Mouse (Mus musculus): ENCODE results near the gene Arnt. TPM values are rescaled to one million over a fixed set of nuclear protein-coding genes. Genes with fewer than 3 reads are reported as not detected.
"Not testable (repeated sequence)": the region's sequence is repeated elsewhere in the genome, so short reads cannot be mapped to it uniquely, and the experiment has no call there.

Gene Arnt
- polyA plus RNA-seq, 1 experiment from 2014 or later: 18.4 TPM

DNA sequence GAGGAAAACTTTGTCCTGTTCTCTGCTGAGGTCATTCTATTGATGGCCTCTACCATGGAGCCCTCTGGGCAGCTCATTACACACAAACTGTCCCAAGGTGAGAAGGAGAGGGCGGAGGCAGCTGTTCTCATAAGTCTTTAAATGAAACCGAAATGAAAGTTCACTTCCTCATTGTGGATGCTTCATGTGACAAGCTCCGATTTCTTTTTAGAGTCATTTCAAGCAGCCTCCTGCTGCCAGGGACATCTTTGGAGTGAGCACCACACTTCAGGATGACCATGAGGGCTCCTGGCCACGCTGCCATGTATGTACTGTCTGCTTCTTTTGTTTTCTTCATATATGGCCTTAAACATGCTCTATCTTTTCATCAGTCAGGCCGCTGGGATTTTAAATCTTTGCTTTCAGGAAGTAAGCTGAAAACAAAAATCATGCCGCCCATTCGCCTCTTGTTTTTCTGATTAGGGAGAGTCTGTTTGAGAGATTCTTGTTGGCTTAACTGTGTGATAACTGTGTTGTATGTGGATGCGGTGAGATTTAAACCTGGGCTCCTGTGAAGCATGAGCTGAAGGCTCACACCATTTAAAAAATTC is 92.5 kb downstream of the Arnt start, which contains the start of gene Ctss:
Gene Ctss (plus strand): TSS at position 165 of the 590 bp plus-strand sequence.
- no peaks in the 10 kb centered on the region for H3K36me3 ChIP-seq (ENCODE audit: control insufficient read depth, insufficient read depth, low read length)
- WGBS: 91% methylated on average over 8 of the region's 8 CpGs
- no peak within 1 kb of the TSS for H3K9ac ChIP-seq (ENCODE audit: low read depth, low read length)
- H3K4me3 ChIP-seq (ENCODE audit: low read depth, low read length): no peak within 1 kb of the TSS
- H3K27ac ChIP-seq (ENCODE audit: low read length): no peak within 1 kb of the TSS
- no peaks in the 10 kb centered on the region for H3K27me3 ChIP-seq (ENCODE audit: control insufficient read depth, insufficient read depth, low read depth, low read length)
- ATAC-seq: no peak
- no peak within 1 kb of the TSS for H3K4me2 ChIP-seq (ENCODE audit: low read length)
- no peaks in the 10 kb centered on the region for H3K4me1 ChIP-seq (ENCODE audit: control insufficient read depth, insufficient read depth, low read length)
- H3K9me3 ChIP-seq (replicated peaks; ENCODE audit: control insufficient read depth, low read length, poor library complexity, severe bottlenecking): no peaks in the 10 kb centered on the region

DNA sequence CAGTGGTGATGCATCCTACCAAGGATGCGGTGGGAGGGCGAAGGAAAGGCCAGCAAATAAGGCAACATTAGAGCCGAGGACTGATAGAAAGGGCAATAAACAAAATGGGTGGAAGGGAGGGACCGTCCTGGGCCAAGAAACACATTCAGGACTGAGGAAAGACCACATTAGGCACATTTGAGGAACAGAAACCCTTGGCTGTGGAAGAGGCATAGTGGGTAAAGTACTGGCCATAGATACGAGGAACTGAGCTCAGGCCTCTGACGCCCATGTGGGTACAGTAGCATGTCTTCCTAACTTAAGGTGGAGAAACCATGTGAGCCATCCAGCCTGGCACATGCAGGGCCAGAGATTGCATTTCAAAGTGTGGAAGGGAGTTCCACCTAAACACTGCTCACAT is 95.6 kb downstream of the Arnt start:
- no peaks in the 10 kb centered on the region for H3K36me3 ChIP-seq (ENCODE audit: control insufficient read depth, insufficient read depth, low read length)
- no peak overlapping the region for H3K4me2 ChIP-seq (ENCODE audit: low read length)
- no peak overlapping the region for H3K4me3 ChIP-seq (ENCODE audit: low read depth, low read length)
- no peak overlapping the region for H3K9ac ChIP-seq (ENCODE audit: low read depth, low read length)
- H3K27me3 ChIP-seq (ENCODE audit: control insufficient read depth, insufficient read depth, low read depth, low read length): no peaks in the 10 kb centered on the region
- no peaks in the 10 kb centered on the region for H3K9me3 ChIP-seq (replicated peaks; ENCODE audit: control insufficient read depth, low read length, poor library complexity, severe bottlenecking)
- H3K4me1 ChIP-seq (ENCODE audit: control insufficient read depth, insufficient read depth, low read length): no peaks in the 10 kb centered on the region
- ATAC-seq: no peak
- H3K27ac ChIP-seq (ENCODE audit: low read length): no peak overlapping the region
- WGBS: 90% methylated on average over 6 of the region's 6 CpGs

DNA sequence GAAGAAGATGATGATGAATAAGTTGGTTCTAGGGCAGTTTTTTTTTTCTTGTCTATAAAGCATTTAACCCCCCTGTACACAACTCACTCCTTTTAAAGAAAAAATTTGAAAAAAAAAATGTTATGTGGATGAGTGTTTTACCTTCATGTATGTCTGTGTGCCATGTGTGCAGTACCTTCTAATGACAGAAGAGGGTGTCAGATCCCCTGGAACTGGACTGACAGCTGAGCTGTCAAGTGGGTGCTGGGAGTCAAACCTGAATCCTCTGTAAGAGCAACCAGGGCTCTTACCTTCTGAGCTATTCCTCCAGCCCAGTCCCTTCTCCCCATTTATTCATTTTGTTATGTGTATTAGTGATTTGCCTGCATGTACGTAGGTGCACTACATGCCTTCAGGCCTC is 96.8 kb downstream of the Arnt start:
- Histone ChIP-seq H3K36me3 (ENCODE audit: control insufficient read depth, insufficient read depth, low read length) (no peaks in the 10 kb centered on the region), H3K4me3 (ENCODE audit: low read depth, low read length) (no peak overlapping the region), H3K9ac (ENCODE audit: low read depth, low read length) (no peak overlapping the region), H3K27ac (ENCODE audit: low read length) (no peak overlapping the region), H3K27me3 (ENCODE audit: control insufficient read depth, insufficient read depth, low read depth, low read length) (no peaks in the 10 kb centered on the region), H3K4me2 (ENCODE audit: low read length) (no peak overlapping the region), H3K4me1 (ENCODE audit: control insufficient read depth, insufficient read depth, low read length) (no peaks in the 10 kb centered on the region), H3K9me3 (replicated peaks; ENCODE audit: control insufficient read depth, low read length, poor library complexity, severe bottlenecking) (no peaks in the 10 kb centered on the region)
- WGBS: 94% methylated on average over 1 of the region's 1 CpGs
- no peak for ATAC-seq

DNA sequence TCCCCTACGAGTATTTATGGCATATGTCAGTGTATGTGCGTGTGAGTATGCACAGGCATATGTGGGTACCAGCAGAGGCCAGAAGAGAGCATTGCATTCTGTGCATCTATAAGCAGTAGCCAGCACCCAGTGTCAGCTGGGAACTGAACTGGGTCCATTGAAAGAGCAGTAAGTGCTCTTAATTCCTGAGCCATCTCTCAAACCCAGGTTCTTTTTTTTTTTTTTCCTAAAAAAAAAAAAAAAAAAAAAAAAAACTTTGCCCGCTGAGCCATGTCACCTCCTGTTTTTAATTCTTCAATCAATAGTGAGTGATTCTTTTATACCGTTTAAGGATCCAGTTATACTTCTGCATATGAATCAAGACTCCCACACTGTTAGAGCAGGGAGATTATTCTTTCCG is 99.2 kb downstream of the Arnt start:
- no peak overlapping the region for H3K4me3 ChIP-seq (ENCODE audit: low read depth, low read length)
- 90% methylated on average over 5 of the region's 5 CpGs for WGBS
- no peaks in the 10 kb centered on the region for H3K9me3 ChIP-seq (replicated peaks; ENCODE audit: control insufficient read depth, low read length, poor library complexity, severe bottlenecking)
- no peak overlapping the region for H3K27ac ChIP-seq (ENCODE audit: low read length)
- H3K4me2 ChIP-seq (ENCODE audit: low read length): no peak overlapping the region
- no peaks in the 10 kb centered on the region for H3K4me1 ChIP-seq (ENCODE audit: control insufficient read depth, insufficient read depth, low read length)
- no peaks in the 10 kb centered on the region for H3K36me3 ChIP-seq (ENCODE audit: control insufficient read depth, insufficient read depth, low read length)
- no peaks in the 10 kb centered on the region for H3K27me3 ChIP-seq (ENCODE audit: control insufficient read depth, insufficient read depth, low read depth, low read length)
- ATAC-seq: no peak
- H3K9ac ChIP-seq (ENCODE audit: low read depth, low read length): no peak overlapping the region

DNA sequence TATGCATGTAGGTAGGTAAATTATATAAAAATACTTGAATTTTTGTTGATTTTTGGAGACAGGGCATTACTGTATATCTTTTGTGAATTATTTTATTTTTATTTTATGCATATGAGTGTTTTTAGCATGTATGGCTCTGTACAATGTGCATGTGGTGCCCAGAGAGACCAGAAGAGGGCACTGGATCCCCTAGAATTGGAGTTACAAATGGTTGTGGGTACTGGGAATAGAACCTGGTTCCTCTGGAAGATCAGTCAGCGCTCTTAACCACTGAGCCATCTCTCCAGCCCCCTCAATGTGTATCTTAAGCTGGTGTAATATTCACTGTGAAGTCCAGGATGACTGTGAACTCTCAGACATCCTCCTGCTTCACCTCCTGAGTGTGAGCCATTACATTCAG is 100.7 kb downstream of the Arnt start:
- H3K4me3 ChIP-seq (ENCODE audit: low read depth, low read length): no peak overlapping the region
- no peak overlapping the region for H3K9ac ChIP-seq (ENCODE audit: low read depth, low read length)
- H3K4me1 ChIP-seq (ENCODE audit: control insufficient read depth, insufficient read depth, low read length): no peaks in the 10 kb centered on the region
- no peak overlapping the region for H3K27ac ChIP-seq (ENCODE audit: low read length)
- 95% methylated on average over 1 of the region's 1 CpGs for WGBS
- H3K4me2 ChIP-seq (ENCODE audit: low read length): no peak overlapping the region
- ATAC-seq: no peak
- H3K27me3 ChIP-seq (ENCODE audit: control insufficient read depth, insufficient read depth, low read depth, low read length): no peaks in the 10 kb centered on the region
- no peaks in the 10 kb centered on the region for H3K36me3 ChIP-seq (ENCODE audit: control insufficient read depth, insufficient read depth, low read length)
- no peaks in the 10 kb centered on the region for H3K9me3 ChIP-seq (replicated peaks; ENCODE audit: control insufficient read depth, low read length, poor library complexity, severe bottlenecking)

DNA sequence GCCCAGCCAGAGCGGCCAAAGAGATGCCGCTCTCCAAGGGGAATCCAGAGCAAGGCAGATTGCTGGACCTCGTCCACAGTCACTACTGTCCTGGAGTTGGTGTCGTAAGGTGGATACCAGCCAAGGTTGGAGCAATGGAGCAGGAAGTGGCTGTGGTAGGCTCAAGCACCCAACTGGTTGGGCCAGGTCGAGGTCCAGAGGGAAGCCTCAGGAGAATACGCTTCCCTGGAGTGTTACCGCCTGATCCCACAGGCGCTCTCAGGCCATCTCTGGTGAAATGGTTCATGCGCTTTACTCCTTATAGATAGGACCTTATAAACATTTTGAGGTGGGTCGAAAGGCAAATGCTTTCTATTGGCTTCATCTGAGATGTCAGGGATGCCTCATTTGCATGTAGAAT is 104.7 kb downstream of the Arnt start:
- Histone ChIP-seq H3K9ac (ENCODE audit: low read depth, low read length) (no peak overlapping the region), H3K36me3 (ENCODE audit: control insufficient read depth, insufficient read depth, low read length) (no peaks in the 10 kb centered on the region), H3K27me3 (ENCODE audit: control insufficient read depth, insufficient read depth, low read depth, low read length) (no peaks in the 10 kb centered on the region), H3K9me3 (replicated peaks; ENCODE audit: control insufficient read depth, low read length, poor library complexity, severe bottlenecking) (no peaks in the 10 kb centered on the region), H3K4me1 (ENCODE audit: control insufficient read depth, insufficient read depth, low read length) (no peaks in the 10 kb centered on the region), H3K27ac (ENCODE audit: low read length) (no peak overlapping the region), H3K4me3 (ENCODE audit: low read depth, low read length) (no peak overlapping the region), H3K4me2 (ENCODE audit: low read length) (no peak overlapping the region)
- WGBS: 91% methylated on average over 10 of the region's 10 CpGs
- no peak for ATAC-seq

DNA sequence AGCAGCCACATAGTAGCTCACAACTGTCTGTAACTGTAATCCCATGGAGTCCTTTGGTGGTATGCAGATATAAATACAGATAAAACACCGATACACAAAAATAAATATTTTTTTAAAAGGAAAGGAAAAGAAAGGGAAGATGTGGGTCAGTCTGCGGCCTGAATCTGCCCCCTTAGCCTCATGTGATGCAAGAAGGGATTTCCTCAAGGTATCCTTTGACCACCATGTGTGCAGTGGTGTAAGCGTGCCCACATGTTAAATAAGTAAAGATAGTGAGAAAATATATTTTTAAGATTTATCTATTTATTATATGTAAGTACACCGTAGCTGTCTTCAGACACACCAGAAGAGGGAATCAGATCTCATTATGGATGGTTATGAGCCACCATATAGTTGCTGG is 105.6 kb downstream of the Arnt start:
- Histone ChIP-seq H3K4me3 (ENCODE audit: low read depth, low read length) (no peak overlapping the region), H3K27me3 (ENCODE audit: control insufficient read depth, insufficient read depth, low read depth, low read length) (no peaks in the 10 kb centered on the region), H3K9ac (ENCODE audit: low read depth, low read length) (no peak overlapping the region), H3K27ac (ENCODE audit: low read length) (no peak overlapping the region), H3K9me3 (replicated peaks; ENCODE audit: control insufficient read depth, low read length, poor library complexity, severe bottlenecking) (no peaks in the 10 kb centered on the region), H3K4me2 (ENCODE audit: low read length) (no peak overlapping the region), H3K4me1 (ENCODE audit: control insufficient read depth, insufficient read depth, low read length) (no peaks in the 10 kb centered on the region), H3K36me3 (ENCODE audit: control insufficient read depth, insufficient read depth, low read length) (no peaks in the 10 kb centered on the region)
- WGBS: 93% methylated on average over 4 of the region's 4 CpGs
- no peak for ATAC-seq

DNA sequence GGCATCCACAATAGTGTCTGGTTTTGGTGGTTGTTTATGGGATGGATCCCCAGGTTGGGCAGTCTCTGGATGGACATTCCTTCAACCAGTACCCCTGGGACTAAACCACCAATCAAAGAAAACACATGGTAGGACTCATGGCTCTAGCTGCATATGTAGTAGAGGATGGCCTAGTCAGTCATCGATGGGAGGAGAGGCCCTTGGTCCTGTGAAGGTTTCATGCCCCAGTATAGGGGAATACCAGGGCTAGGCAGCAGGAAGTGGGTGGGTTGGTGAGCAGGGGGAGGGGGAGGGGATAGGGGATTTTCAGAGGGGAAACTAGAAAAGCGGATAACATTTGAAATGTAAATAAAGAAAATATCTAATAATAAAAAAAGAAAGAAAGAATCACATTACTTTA is 107.0 kb downstream of the Arnt start:
- not testable (repeated sequence) for H3K27me3 ChIP-seq (ENCODE audit: control insufficient read depth, insufficient read depth, low read depth, low read length); H3K4me3 ChIP-seq (ENCODE audit: low read depth, low read length); H3K4me1 ChIP-seq (ENCODE audit: control insufficient read depth, insufficient read depth, low read length); H3K27ac ChIP-seq (ENCODE audit: low read length); H3K9ac ChIP-seq (ENCODE audit: low read depth, low read length); H3K4me2 ChIP-seq (ENCODE audit: low read length); H3K9me3 ChIP-seq (replicated peaks; ENCODE audit: control insufficient read depth, low read length, poor library complexity, severe bottlenecking); ATAC-seq; H3K36me3 ChIP-seq (ENCODE audit: control insufficient read depth, insufficient read depth, low read length)
- 89% methylated on average over 2 of the region's 2 CpGs for WGBS

DNA sequence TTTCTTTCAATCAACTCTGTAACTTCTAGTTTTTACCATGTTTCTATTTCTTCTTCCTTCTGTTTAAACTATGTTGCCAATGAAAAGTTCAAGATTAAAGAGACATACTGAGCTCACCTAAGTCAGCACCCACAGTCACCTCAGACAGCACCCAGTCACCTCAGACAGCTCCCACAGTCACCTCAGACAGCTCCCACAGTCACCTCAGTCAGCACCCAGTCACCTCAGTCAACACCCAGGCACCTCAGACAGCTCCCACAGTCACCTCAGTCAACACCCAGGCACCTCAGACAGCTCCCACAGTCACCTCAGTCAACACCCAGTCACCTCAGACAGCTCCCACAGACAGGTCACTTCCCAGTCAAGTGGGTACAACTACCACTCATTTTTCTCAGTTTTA is 108.0 kb downstream of the Arnt start:
- H3K4me2 ChIP-seq (ENCODE audit: low read length): no peak overlapping the region
- H3K9ac ChIP-seq (ENCODE audit: low read depth, low read length): no peak overlapping the region
- ATAC-seq: no peak
- no peaks in the 10 kb centered on the region for H3K27me3 ChIP-seq (ENCODE audit: control insufficient read depth, insufficient read depth, low read depth, low read length)
- no peaks in the 10 kb centered on the region for H3K9me3 ChIP-seq (replicated peaks; ENCODE audit: control insufficient read depth, low read length, poor library complexity, severe bottlenecking)
- H3K36me3 ChIP-seq (ENCODE audit: control insufficient read depth, insufficient read depth, low read length): no peaks in the 10 kb centered on the region
- no peaks in the 10 kb centered on the region for H3K4me1 ChIP-seq (ENCODE audit: control insufficient read depth, insufficient read depth, low read length)
- H3K27ac ChIP-seq (ENCODE audit: low read length): no peak overlapping the region
- H3K4me3 ChIP-seq (ENCODE audit: low read depth, low read length): no peak overlapping the region
